Mouse (Mus musculus) embryonic fibroblast, embryonic 13.5 days (primary cell): ENCODE measurements around the gene Cenpo.

Experiments
- CTCF ChIP-seq: IDR thresholded peaks from 2 replicates; pipeline ENCODE4 v1.5.1; 2011; ENCODE audit warnings: mild to moderate bottlenecking, control low read depth, low read length, moderate library complexity, borderline replicate concordance; ENCODE audit not compliant: insufficient read depth
- POLR2A ChIP-seq: IDR thresholded peaks from 2 replicates; pipeline ENCODE4 v1.6.1; 2011; ENCODE audit warnings: low read depth, mild to moderate bottlenecking, control low read depth, low read length, moderate library complexity

DNA sequence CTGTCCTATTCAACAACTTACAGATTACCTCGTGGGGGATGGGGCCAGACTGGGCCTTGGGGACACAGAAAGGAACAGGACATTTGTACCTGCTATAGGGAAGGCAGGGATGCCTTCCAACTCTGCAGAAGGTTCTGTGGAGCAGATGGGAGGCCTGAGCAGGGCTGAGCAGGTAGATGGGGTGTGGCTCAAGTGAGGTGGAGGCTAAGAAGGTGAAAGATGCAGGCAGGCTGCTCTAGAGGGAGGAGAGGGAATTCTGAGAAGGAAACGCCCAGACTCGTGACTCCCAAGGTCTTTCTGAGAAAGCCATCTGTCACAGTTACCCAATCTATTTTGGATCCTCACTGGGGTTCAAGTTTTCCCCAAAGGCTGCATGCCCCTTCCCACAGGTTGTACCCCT, 67.1 kb downstream of the Cenpo start:
- no peak for TF ChIP-seq CTCF
- no peak for TF ChIP-seq POLR2A
